Mouse (Mus musculus) stomach, postnatal 0 days (tissue): ENCODE data around the gene Trim8. TPM values are rescaled to one million over a fixed set of nuclear protein-coding genes. Genes with fewer than 3 reads are reported as not detected.
A peak's percentile ranks its signal among the peaks of the same experiment; 100 is the strongest.

Experiments
- ATAC-seq: fragments of 200-750 bp; cut with Nextera tagmentation; 2 replicates; pipeline ENCODE4 v1.8.0; 2017; ENCODE audit not compliant: low FRiP score, low TSS enrichment
- DNase-seq: peaks from one replicate; pipeline ENCODE4 v3.0.0-alpha.2; 2016; ENCODE audit warnings: low spot score
- H3K27ac ChIP-seq: fragments of 300-500 bp; sonication (generic); replicated peaks from 2 replicates; pipeline ENCODE4 v1.5.1; 2014; ENCODE audit warnings: mild to moderate bottlenecking, control low read depth
- H3K27me3 ChIP-seq: fragments of 300-500 bp; sonication (generic); 2 replicates; pipeline ENCODE4 v1.6.1; 2014; ENCODE audit warnings: low read length; ENCODE audit not compliant: control insufficient read depth, insufficient read depth
- H3K36me3 ChIP-seq: fragments of 300-500 bp; sonication (generic); 2 replicates; pipeline ENCODE4 v1.6.1; 2014; ENCODE audit warnings: low read length, mixed read lengths; ENCODE audit not compliant: control insufficient read depth, insufficient read depth
- H3K4me1 ChIP-seq: fragments of 300-500 bp; sonication (generic); replicated peaks from 2 replicates; pipeline ENCODE4 v1.6.1; 2014; ENCODE audit warnings: antibody characterized with exemption; ENCODE audit not compliant: control insufficient read depth, insufficient read depth
- H3K4me2 ChIP-seq: fragments of 300-500 bp; sonication (generic); replicated peaks from 2 replicates; pipeline ENCODE4 v1.6.1; 2014; ENCODE audit warnings: low read depth, mild to moderate bottlenecking, control low read depth, moderate library complexity
- H3K4me3 ChIP-seq: fragments of 300-500 bp; sonication (generic); 2 replicates; pipeline ENCODE4 v1.5.1; 2014; ENCODE audit warnings: low read depth, low read length, control low read depth
- H3K9ac ChIP-seq: fragments of 300-500 bp; sonication (generic); 2 replicates; pipeline ENCODE4 v1.6.1; 2014; ENCODE audit warnings: mild to moderate bottlenecking, low read length, control low read depth, mixed read lengths
- H3K9me3 ChIP-seq: fragments of 300-500 bp; sonication (generic); 2 replicates; pipeline ENCODE4 v1.6.1; 2016; ENCODE audit warnings: low read length; ENCODE audit not compliant: control insufficient read depth
- CTCF ChIP-seq: IDR thresholded peaks from 2 replicates; pipeline ENCODE4 v1.5.1; 2016; ENCODE audit warnings: antibody characterized with exemption, low read depth, mild to moderate bottlenecking, moderate library complexity
- EP300 ChIP-seq: optimal IDR thresholded peaks from 2 replicates; pipeline ENCODE3; 2016; ENCODE audit warnings: antibody characterized with exemption
- WGBS: fragments of 180-500 bp; shearing (Covaris S2); extraction: QIAGEN DNeasy Blood & Tissue Kit; methylation state at CpG from one replicate; pipeline ENCODE4 v1.1.7; 2014; 5-methylcytosine and 5-hydroxymethylcytosine counted together
- polyA plus RNA-seq: library from polyadenylated mRNA; unstranded; fragments of >200 nt; fragmentation: Nextera tagmentation; extraction: Ambion mirVana; gene quantifications from 2 replicates; pipeline ENCODE4 v1.2.1, GENCODE M21; 2015

Trim8 gene
- polyA plus RNA-seq, 1 experiment from 2014 or later = 15.1 TPM

DNA sequence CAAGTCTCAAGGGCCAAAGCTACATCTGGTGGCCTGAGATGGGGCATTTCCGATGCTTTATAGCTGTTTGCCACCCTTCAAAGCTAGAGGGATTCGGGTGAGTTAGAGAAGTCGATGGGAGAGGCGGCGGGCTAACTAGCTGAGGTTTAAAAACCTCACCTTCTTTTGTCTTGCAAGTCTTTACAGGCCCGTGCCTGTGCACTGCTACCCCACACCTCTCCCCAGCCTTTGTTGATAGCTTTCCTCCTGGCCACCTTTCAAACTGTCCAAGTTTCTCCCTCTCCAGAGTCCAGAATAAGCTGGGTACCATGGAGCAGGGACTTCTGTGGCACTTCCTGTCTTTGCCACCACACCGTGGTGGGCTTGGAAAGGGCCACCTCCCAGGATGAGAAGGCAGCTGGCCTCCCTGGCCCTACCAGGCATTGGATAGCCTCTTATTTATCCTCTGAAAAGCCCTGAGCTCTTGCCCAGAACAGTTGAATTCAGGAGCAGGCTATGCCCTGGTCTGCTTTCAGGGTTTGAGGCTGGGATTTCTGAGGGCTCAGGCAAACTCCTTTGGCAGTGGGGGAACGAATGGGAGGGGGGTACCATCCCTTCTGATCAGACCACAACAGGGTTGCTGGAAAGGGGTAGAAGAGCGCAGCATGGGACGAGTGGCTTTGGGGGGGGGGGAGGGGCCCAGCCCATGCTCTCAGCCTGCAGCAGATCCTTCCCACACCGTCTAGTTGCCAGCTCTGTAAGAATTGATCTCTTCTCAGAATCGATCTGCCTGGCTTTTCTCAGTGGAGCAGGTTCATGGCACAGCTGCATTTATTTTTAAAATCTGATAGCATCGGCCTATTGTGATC is 28.3 kb downstream of the Trim8 start:
- H3K9ac ChIP-seq = peak overlapping the region; percentile 38; the same call in 1 of the 2 replicates
- H3K36me3 ChIP-seq = no peaks in the 10 kb centered on the region
- TF ChIP-seq CTCF (no peak), EP300 (no peak)
- peaks cover 32% of the 10 kb centered on the region for H3K4me1 ChIP-seq
- ATAC-seq = no peak
- DNase-seq = no peak
- H3K9me3 ChIP-seq = no peaks in the 10 kb centered on the region
- no peaks in the 10 kb centered on the region for H3K27me3 ChIP-seq
- 29% methylated on average over 13 of the region's 13 CpGs for WGBS
- H3K4me2 ChIP-seq = peak overlapping the region; percentile 39
- no peak overlapping the region for H3K4me3 ChIP-seq
- H3K27ac ChIP-seq = peak overlapping the region; percentile 80

DNA sequence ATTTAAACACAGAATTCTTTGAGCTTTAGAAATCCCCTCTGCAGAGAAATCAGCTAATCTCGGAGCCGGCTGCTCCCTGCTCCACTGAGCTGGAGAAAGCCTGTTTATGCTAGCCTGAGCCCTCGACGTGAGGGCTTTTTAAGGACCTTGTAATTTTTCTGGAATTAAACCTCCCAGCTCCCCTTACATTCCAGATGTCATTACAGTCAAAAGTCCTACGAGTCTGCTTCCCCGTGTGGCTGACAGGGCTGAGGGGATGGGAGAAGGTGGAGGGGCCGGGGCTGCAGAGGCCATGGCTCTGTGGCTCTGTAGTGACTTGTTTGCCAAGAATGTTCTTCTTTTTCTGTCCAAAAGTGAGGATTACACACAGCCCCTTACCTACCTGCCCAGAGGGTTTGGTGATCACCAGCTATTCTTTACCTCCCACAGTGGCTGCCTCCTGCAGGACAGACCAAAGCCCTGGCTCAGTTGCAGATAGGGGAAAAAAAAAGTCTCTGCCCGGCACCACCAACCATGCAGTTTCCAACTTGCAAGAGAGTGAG is 29.0 kb downstream of the Trim8 start:
- DNase-seq (no peak), ATAC-seq (no peak)
- 21% methylated on average over 8 of the region's 8 CpGs for WGBS
- H3K27me3 ChIP-seq = no peaks in the 10 kb centered on the region
- peak overlapping the region; percentile 25; the same call in 1 of the 2 replicates for H3K4me2 ChIP-seq
- H3K9ac ChIP-seq = no peak overlapping the region; the same call in 1 of the 2 replicates
- H3K4me1 ChIP-seq = peaks cover 30% of the 10 kb centered on the region
- peak overlapping the region; percentile 80 for H3K27ac ChIP-seq
- no peak overlapping the region for H3K4me3 ChIP-seq
- H3K9me3 ChIP-seq = no peaks in the 10 kb centered on the region
- H3K36me3 ChIP-seq = no peaks in the 10 kb centered on the region
- TF ChIP-seq EP300 (no peak), CTCF (0 out of 2 replicates have a peak, but pooled peaks have one; percentile 17)

DNA sequence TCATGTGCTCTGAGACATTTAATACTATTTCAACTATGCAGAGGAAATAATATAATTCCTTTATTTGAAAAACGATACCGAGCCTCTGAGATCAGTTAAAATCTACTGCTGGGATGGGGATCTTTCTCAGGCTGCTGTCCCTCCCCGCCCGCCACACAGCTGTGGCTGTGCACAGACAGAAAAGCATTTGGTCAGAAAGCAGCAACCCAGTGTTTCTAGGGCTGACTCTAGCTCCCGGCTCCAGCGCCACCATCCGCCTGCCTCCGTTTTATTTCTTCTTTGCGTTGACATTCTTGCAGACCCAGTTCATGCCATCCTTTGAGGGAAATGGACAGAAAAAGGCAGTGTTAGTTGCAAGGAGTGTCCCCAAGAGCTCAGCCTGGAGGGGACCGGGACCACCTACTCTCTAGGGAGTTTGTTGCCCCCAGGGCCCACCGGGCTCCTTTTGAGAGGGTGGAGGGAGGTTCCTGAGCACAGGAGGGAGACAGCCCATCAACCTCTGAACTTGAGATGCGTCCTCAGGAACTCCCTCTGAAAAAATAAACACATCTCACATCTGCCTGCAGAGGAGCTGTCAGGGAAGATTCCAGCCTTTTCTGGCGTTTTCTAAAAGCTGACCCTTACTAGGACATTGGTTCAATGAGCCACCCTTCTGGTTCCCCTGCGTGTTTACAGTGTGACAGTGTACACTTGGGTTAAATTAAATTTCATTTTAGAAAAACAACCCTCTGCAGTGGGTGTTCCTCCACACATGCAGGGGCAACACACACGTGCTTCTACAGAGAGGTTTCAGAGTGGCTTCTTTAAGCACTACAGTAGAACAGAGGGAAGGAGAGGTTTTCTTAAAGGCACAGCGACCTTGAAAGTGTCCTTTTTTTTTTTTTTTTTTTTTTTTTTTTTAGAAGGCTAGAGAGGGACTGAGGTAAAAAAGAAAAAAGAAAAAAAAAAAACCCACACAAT is 29.8 kb downstream of the Trim8 start:
- Histone ChIP-seq H3K27ac (peak overlapping the region; percentile 80), H3K4me3 (no peak overlapping the region), H3K9ac (peak overlapping the region; percentile 5; the same call in 1 of the 2 replicates), H3K36me3 (no peaks in the 10 kb centered on the region), H3K27me3 (no peaks in the 10 kb centered on the region), H3K4me2 (peak overlapping the region; percentile 25), H3K4me1 (peaks cover 30% of the 10 kb centered on the region), H3K9me3 (no peaks in the 10 kb centered on the region)
- DNase-seq (no peak), ATAC-seq (no peak)
- TF ChIP-seq EP300 (no peak), CTCF (peak; percentile 45)
- WGBS = 14% methylated on average over 16 of the region's 16 CpGs

DNA sequence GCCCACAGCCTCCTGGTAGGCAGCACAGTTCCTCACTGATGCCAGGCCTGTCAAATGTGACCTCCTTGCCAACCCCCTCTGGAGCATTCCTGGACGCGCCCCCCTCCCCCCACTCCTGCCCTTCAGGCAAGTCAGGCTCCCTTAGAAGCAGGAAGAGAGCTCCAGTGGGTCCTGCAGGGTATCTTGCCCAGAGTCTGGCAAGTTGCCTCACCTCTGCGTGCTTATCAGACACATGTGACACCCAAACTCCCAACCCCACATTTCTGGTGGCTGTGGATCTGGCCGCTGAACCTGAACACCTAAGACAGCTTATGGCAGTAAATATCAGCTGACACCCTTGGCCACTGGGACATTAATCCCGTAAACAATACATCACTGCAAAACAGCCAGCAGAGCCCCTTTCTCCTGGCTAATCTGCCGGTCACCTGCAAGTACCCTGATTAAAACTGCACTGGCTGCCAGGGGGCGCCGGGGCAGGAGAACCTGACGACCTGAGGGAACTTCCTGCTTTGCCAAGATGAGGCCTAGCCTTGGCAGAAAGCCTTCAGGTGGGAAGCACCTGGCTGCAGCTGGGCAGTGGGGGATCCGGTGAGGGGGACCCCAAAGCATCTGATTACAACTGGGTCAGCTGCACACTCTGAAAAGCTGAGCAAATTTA is 30.7 kb downstream of the Trim8 start:
- H3K4me1 ChIP-seq = peaks cover 30% of the 10 kb centered on the region

DNA sequence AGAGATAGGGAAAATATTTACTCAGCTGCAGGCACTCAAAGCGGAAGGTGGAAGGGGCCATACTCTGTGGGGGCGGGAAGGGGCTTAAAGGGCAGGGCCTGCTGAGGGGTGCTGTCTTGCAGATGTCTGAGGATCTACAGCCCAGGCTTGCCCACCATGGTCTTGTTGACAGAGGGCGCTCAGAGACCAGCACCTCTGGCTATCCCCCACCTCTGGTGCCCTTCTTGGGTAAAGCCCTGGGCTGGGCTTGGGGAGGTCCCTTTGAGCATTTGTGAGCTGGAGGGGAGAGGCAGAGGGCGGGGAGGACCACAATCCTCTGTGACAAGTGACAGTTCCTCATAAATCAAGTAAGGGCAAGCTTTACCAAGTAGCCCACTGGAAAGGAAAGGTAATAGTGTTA is 31.6 kb downstream of the Trim8 start:
- Histone ChIP-seq H3K9ac (no peak overlapping the region), H3K4me2 (no peak overlapping the region), H3K27me3 (no peaks in the 10 kb centered on the region), H3K27ac (no peak overlapping the region; the same call in 1 of the 2 replicates), H3K9me3 (no peaks in the 10 kb centered on the region), H3K4me1 (peaks cover 30% of the 10 kb centered on the region), H3K36me3 (no peaks in the 10 kb centered on the region), H3K4me3 (no peak overlapping the region)
- WGBS = 45% methylated on average over 4 of the region's 4 CpGs
- DNase-seq (no peak), ATAC-seq (no peak)
- TF ChIP-seq EP300 (no peak), CTCF (no peak)

More for the DNA sequence above, 30.7 kb downstream of the Trim8 start:
- Histone ChIP-seq H3K4me2 (no peak overlapping the region; the same call in 1 of the 2 replicates), H3K9me3 (no peaks in the 10 kb centered on the region), H3K9ac (peak overlapping the region; percentile 41; the same call in 1 of the 2 replicates), H3K4me3 (no peak overlapping the region), H3K36me3 (no peaks in the 10 kb centered on the region), H3K27me3 (no peaks in the 10 kb centered on the region), H3K27ac (peak overlapping the region; percentile 76)
- TF ChIP-seq EP300 (no peak), CTCF (peak; percentile 36)
- ATAC-seq = peak; percentile 27
- peak; percentile 73 for DNase-seq
- 19% methylated on average over 10 of the region's 10 CpGs for WGBS
